Mouse (Mus musculus) olfactory bulb, adult 2 months (tissue): ENCODE measurements around the gene Ncapd2.

Experiments
- CTCF ChIP-seq: fragments of 200-500 bp; IDR thresholded peaks from 2 replicates; pipeline ENCODE4 v1.5.1; 2012; ENCODE audit warnings: low read depth, mild to moderate bottlenecking, low read length, moderate library complexity; ENCODE audit not compliant: insufficient read depth
- POLR2A ChIP-seq: fragments of 200-500 bp; IDR thresholded peaks from 2 replicates; pipeline ENCODE4 v1.6.1; 2012; ENCODE audit warnings: mild to moderate bottlenecking, low read depth, low read length, moderate library complexity; ENCODE audit not compliant: insufficient read depth

GRCm38 (mm10) chr6:125146797-125147196 is 44.7 kb downstream of the Ncapd2 start:
- TF ChIP-seq CTCF (no peak), POLR2A (no peak)
